Mouse (Mus musculus) spleen, adult 18-20 months (tissue): ENCODE results near the gene Tas2r124.

ENCODE experiments used
- DNase-seq, 2 experiments: peaks; one replicate each; pipeline ENCODE4 v3.0.0; 2022; ENCODE audit warnings: mixed read lengths in 2 of 2

Gene Tas2r124

DNA sequence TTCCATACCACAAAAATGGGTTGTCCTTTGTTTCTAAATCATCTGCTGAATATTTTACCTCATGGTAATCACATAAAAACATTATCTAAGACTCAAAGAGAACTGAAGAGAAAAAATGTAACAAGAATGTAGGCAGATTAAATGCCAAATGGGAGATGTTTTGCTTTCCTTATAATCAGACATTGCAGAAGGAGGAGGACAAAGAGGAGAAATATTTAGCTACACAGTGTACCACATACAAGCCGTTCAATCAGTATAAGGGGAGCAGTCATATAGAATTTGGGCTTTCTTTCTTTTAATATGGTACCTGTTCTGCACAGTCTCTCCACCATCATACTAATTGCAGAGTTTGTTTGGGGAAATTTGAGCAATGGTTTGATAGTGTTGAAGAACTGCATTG, at the start of gene Tas2r124:
TSS of gene Tas2r124 (plus strand) at position 301 of the 400 bp plus-strand sequence.
- no peak for DNase-seq

DNA sequence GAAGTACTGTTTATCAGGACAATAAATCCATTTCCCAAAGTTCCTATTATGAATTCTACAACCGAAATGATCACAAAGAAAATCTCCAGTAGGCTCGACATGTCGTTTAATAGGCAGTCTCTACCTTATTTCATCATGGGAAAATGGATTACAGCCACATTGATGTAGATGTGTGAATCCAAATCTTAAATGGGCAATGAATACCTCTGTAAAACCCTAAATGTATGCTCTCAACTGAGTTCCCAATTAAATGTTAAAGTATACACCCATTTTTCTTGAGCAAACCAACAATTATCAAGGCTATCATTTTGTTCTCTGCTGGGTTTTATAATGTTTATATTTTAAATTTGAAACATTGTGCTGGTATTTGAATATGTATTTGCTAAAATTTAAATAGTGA, 42.7 kb upstream of the Tas2r124 start, which contains the start of gene Tas2r122:
TSS of gene Tas2r122 (minus strand) at position 101 of the 400 bp plus-strand sequence.
- DNase-seq: no peak

DNA sequence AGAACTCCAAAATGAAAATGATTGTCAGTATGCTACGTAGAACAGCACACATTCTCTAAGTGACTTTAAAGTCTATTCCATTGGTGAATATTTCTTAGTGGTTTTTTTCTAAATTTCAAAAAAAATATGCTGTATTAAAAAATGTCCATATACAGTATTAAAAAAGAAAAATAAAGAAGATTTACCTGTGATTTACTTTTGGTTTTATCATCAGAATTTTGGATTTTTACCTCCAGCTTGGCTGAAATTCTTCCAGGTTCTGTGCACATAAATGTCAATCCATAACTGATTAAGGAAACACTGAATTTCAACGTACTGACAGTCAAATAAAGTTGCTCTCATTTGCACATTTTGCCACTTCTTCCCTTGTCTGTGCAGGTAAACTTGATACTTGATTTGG, 16.6 kb upstream of the Tas2r124 start, which contains the start of gene Tas2r115:
TSS of gene Tas2r115 (minus strand) at position 101 of the 400 bp plus-strand sequence.
- no peak for DNase-seq

GRCm38 (mm10) chr6:132750206-132750605, 4.3 kb upstream of the Tas2r124 start:
- DNase-seq: no peak

DNA sequence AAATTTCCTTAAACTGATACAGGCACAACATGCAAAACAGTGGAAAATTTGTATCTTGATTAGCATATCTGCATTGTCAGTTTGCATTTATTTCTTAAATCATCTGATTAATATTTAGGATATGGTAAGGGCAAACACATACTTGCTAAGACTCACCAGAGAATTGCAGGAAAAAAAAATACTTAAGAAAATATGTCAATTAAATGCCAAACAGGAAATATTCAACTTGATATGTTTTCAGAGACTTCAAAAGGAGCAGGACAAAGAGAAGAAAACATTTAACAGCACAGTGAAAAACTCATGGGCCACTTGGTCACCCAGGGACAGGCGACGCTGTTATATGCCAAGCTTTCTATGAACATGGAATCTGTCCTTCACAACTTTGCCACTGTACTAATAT, 7.3 kb downstream of the Tas2r124 start, which contains the start of gene Tas2r102:
TSS of gene Tas2r102 (plus strand) at position 301 of the 400 bp plus-strand sequence.
- DNase-seq: no peak

DNA sequence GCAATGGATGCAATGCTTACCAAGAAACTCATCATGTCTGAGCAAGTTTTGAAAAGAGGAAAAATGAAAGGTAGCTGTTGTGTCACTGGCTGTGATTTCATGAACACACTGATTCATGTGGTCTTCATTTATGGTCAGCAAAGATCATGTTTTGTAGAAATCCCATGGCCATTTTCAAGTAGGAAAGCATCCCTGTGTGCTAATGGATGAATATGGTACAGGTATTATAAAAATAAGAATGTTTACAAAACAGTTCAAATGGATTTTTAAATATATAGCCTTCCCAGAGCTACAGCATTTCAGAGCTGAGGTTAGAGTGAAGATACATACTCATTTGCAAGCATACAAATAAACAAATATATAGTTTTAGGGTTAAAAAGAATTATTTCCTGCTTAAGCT, 23.5 kb downstream of the Tas2r124 start, which contains the start of gene Tas2r136:
TSS of gene Tas2r136 (minus strand) at position 101 of the 400 bp plus-strand sequence.
- no peak for DNase-seq

GRCm38 (mm10) chr6:132795393-132795792, 40.9 kb downstream of the Tas2r124 start:
- DNase-seq: no peak

DNA sequence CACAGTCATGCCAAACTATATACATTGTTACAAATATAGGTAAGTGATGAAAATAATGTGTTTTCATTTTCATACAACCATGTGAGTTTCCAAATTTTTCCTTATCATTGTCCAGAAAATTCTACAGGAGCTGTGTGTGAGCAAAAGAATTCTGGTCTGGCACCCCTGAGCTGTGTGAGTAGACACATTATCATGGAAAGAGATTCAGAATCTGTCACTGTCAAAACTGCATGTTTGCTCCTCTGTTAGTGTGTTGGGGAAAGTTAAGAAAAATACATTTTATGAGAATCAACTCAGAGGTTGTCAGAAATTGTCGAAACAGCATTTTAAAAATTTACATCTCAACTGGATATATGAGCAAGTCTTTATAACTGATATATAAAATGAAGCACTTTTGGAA, 48.0 kb downstream of the Tas2r124 start, which contains the start of gene Tas2r117:
TSS of gene Tas2r117 (plus strand) at position 301 of the 400 bp plus-strand sequence.
- no peak for DNase-seq
